Mouse (Mus musculus) midbrain, embryonic 12.5 days (tissue): ENCODE measurements around the gene D430041D05Rik. TPM values are rescaled to one million over a fixed set of nuclear protein-coding genes. Genes with fewer than 3 reads are reported as not detected.
"Not testable (repeated sequence)": the region's sequence is repeated elsewhere in the genome, so short reads cannot be mapped to it uniquely, and the experiment has no call there.

Source experiments
- ATAC-seq: fragments of 200-750 bp; cut with Nextera tagmentation; 2 replicates; pipeline ENCODE4 v1.8.0; 2017; ENCODE audit warnings: low read depth, moderate TSS enrichment, moderate library complexity; ENCODE audit not compliant: low FRiP score
- H3K27ac ChIP-seq: fragments of 300-500 bp; sonication (generic); replicated peaks from 2 replicates; pipeline ENCODE4 v1.5.1; 2016; ENCODE audit warnings: mild to moderate bottlenecking
- H3K27me3 ChIP-seq: fragments of 300-500 bp; sonication (generic); 2 replicates; pipeline ENCODE4 v1.6.1; 2016; ENCODE audit warnings: mild to moderate bottlenecking
- H3K36me3 ChIP-seq: fragments of 300-500 bp; sonication (generic); 2 replicates; pipeline ENCODE4 v1.6.1; 2016
- H3K4me1 ChIP-seq: fragments of 300-500 bp; sonication (generic); 2 replicates; pipeline ENCODE4 v1.6.1; 2016
- H3K4me2 ChIP-seq: fragments of 300-500 bp; sonication (generic); replicated peaks from 2 replicates; pipeline ENCODE4 v1.6.1; 2016; ENCODE audit warnings: mild to moderate bottlenecking, moderate library complexity
- H3K4me3 ChIP-seq: fragments of 300-500 bp; sonication (generic); 2 replicates; pipeline ENCODE4 v1.5.1; 2016; ENCODE audit warnings: mild to moderate bottlenecking
- H3K9ac ChIP-seq: fragments of 300-500 bp; sonication (generic); replicated peaks from 2 replicates; pipeline ENCODE4 v1.6.1; 2016; ENCODE audit warnings: mild to moderate bottlenecking, moderate library complexity
- H3K9me3 ChIP-seq: fragments of 300-500 bp; sonication (generic); 2 replicates; pipeline ENCODE4 v1.6.1; 2016; ENCODE audit warnings: mild to moderate bottlenecking
- WGBS: fragments of 180-500 bp; shearing (Covaris S2); methylation state at CpG from one replicate; pipeline ENCODE4 v1.1.7; 2016; 5-methylcytosine and 5-hydroxymethylcytosine counted together
- polyA plus RNA-seq: library from polyadenylated mRNA; unstranded; fragments of >200 nt; fragmentation: Nextera tagmentation; extraction: Ambion mirVana; gene quantifications from 2 replicates; pipeline ENCODE4 v1.2.1, GENCODE M21; 2016

Gene D430041D05Rik
- polyA plus RNA-seq, 1 experiment from 2014 or later = 3.2 TPM

GRCm38 (mm10) chr2:104120312-104120711 is 290.5 kb downstream of the D430041D05Rik start:
- Histone ChIP-seq H3K9me3 (no peaks in the 10 kb centered on the region), H3K4me1 (peaks cover 7% of the 10 kb centered on the region), H3K36me3 (no peaks in the 10 kb centered on the region), H3K4me2 (no peak overlapping the region), H3K9ac (no peak overlapping the region), H3K4me3 (no peak overlapping the region), H3K27ac (no peak overlapping the region), H3K27me3 (peaks cover 20% of the 10 kb centered on the region)
- ATAC-seq = no peak
- 55% methylated on average over 6 of the region's 6 CpGs for WGBS

GRCm38 (mm10) chr2:104119097-104119496 is 291.7 kb downstream of the D430041D05Rik start:
- no peak overlapping the region for H3K27ac ChIP-seq
- peaks cover 12% of the 10 kb centered on the region; the same call in 1 of the 2 replicates for H3K27me3 ChIP-seq
- 81% methylated on average over 1 of the region's 1 CpGs for WGBS
- H3K4me1 ChIP-seq = peaks cover 7% of the 10 kb centered on the region
- H3K9ac ChIP-seq = no peak overlapping the region
- ATAC-seq = no peak
- no peaks in the 10 kb centered on the region for H3K9me3 ChIP-seq
- H3K4me2 ChIP-seq = no peak overlapping the region
- H3K4me3 ChIP-seq = no peak overlapping the region
- no peaks in the 10 kb centered on the region for H3K36me3 ChIP-seq

- H3K27ac ChIP-seq, H3K4me2 ChIP-seq, H3K9ac ChIP-seq, H3K4me1 ChIP-seq, H3K9me3 ChIP-seq, ATAC-seq, H3K27me3 ChIP-seq, H3K36me3 ChIP-seq, H3K4me3 ChIP-seq: not testable (repeated sequence)
Measured at GRCm38 (mm10) chr2:104117173-104117572, 293.6 kb downstream of the D430041D05Rik start.

DNA sequence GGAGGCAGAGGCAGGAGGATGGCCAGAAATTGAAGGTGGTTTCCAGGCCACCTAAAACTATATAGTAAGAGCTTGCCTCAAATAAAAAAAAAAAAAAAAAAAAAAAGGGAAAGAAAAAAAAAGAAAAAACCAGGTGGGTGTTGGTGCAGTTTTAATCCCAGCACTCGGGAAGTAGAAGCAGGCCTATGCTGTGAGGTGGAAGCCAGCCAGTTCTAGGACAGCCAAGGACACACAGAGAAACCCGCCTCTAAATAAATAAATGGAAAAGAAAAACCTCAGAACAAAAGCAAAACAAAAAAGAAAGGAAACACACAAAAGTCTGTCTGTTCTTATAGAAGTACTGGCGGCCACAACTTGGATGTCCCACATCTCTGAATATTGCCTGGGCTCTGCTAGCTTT is 295.9 kb downstream of the D430041D05Rik start:
- Histone ChIP-seq H3K4me1 (no peaks in the 10 kb centered on the region), H3K27ac (no peak overlapping the region), H3K36me3 (no peaks in the 10 kb centered on the region), H3K4me2 (no peak overlapping the region), H3K27me3 (no peaks in the 10 kb centered on the region), H3K9me3 (no peaks in the 10 kb centered on the region), H3K9ac (no peak overlapping the region), H3K4me3 (no peak overlapping the region)
- 85% methylated on average over 3 of the region's 3 CpGs for WGBS
- no peak for ATAC-seq

DNA sequence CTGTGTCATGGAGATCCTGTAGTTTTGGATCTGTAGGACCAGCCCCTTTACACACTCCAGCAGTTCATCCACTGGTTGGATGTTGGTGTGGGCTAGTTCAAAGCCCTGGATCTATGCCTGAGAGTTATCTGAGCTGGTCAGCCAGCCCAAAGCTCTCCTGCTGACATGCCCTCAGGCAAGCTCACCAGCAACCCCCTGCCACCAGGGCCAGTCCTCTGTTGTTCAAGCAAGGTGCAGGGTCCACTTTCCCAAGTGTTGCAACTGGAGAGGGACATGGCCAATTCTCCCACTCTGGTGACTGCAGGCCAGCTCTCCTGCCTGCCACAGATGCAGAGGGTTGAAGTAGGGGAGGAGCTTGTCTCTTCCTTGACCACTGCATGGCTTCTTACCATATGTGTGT is 297.2 kb downstream of the D430041D05Rik start:
- not testable (repeated sequence) for H3K36me3 ChIP-seq, H3K9ac ChIP-seq

DNA sequence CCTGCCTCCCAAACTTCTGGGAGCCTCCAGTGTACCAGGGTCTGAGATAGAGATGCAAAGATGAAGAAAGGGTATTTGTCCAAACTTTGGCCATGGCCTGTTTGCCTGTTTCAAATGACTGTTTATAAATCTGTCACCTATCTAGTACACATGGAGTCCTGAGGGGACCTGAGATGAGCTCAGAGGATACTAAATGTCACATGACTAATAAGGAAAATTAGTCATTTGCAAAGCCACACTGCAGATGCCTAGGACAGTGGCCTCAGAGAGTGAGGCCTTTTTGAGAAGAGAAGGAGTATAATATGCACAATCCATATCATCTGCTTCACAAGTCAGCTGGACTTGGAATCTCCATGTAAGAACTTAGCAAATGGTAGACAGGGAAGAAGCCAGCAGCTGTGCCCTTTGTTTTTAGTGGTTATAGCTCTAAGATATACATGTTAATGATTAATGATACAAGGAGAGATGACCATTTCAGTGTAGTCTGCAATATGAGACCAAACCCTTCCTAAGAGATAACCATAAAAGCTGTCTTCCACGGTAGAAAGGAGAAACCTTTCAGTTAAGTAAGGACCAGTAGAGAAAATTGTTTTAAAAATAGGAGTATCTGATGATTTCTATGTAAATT is 299.5 kb downstream of the D430041D05Rik start:
- not testable (repeated sequence) for H3K9ac ChIP-seq, H3K4me1 ChIP-seq, H3K4me2 ChIP-seq, ATAC-seq, H3K27ac ChIP-seq, H3K27me3 ChIP-seq, H3K4me3 ChIP-seq, H3K36me3 ChIP-seq, H3K9me3 ChIP-seq
- WGBS = no CpG with 5 or more reads among the region's 1 CpGs

More for the DNA sequence above, 297.2 kb downstream of the D430041D05Rik start:
- not testable (repeated sequence) for H3K4me3 ChIP-seq, H3K9me3 ChIP-seq, H3K27me3 ChIP-seq, H3K4me1 ChIP-seq, H3K4me2 ChIP-seq, ATAC-seq, H3K27ac ChIP-seq

DNA sequence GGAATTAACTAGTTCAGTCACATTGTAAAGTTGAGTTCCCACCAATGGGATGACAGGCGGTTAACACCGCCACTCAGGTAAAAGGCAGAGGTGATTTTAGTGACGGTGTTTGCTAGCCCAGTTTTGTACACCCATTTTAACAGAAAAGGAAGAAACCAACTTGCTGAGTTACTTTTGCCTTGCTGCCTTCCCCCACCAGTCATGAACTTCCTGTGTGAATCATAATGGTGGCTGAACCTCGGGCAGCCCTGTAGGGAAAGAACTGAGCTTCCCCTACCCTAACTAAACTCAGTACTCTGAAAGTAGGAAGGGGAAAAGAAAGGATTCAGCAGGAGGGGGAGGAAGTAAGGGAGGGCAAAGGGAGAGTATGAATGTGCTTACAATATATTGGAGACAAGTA is 300.8 kb downstream of the D430041D05Rik start:
- ATAC-seq = no peak
- Histone ChIP-seq H3K27me3 (no peaks in the 10 kb centered on the region), H3K36me3 (no peaks in the 10 kb centered on the region), H3K9me3 (no peaks in the 10 kb centered on the region), H3K27ac (no peak overlapping the region), H3K4me2 (no peak overlapping the region), H3K4me1 (no peaks in the 10 kb centered on the region), H3K9ac (no peak overlapping the region), H3K4me3 (no peak overlapping the region)
- WGBS = 90% methylated on average over 4 of the region's 4 CpGs

DNA sequence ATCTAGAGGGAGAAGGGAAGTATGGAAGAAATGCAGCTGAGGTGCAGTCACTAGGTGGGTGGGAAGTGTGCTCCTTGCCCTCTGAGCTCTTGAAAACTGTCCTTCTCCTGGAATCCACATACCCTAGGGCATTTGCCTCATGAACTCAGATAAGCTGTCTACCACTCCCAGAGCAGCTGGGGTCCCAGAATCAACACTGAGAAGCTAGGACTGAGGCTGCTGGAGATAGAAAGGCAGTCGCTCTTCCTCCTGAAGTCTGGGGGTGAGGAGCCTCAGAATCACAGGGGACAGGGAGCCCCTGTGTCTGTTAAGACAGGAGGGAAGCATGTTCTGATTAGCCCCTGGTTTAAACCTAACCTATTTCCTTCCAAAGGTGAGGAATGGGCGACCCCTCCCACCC is 301.3 kb downstream of the D430041D05Rik start:
- no peak for ATAC-seq
- no peaks in the 10 kb centered on the region for H3K36me3 ChIP-seq
- no peak overlapping the region for H3K4me3 ChIP-seq
- H3K9me3 ChIP-seq = no peaks in the 10 kb centered on the region
- no peak overlapping the region for H3K9ac ChIP-seq
- no peaks in the 10 kb centered on the region for H3K27me3 ChIP-seq
- H3K27ac ChIP-seq = no peak overlapping the region
- no peak overlapping the region for H3K4me2 ChIP-seq
- 80% methylated on average over 2 of the region's 2 CpGs for WGBS
- H3K4me1 ChIP-seq = no peaks in the 10 kb centered on the region

GRCm38 (mm10) chr2:104109021-104109420 is 301.8 kb downstream of the D430041D05Rik start:
- not testable (repeated sequence) for H3K4me3 ChIP-seq, H3K27ac ChIP-seq, H3K36me3 ChIP-seq, H3K9ac ChIP-seq, H3K27me3 ChIP-seq, ATAC-seq, H3K4me1 ChIP-seq, H3K4me2 ChIP-seq, H3K9me3 ChIP-seq
- 95% methylated on average over 2 of the region's 2 CpGs for WGBS

DNA sequence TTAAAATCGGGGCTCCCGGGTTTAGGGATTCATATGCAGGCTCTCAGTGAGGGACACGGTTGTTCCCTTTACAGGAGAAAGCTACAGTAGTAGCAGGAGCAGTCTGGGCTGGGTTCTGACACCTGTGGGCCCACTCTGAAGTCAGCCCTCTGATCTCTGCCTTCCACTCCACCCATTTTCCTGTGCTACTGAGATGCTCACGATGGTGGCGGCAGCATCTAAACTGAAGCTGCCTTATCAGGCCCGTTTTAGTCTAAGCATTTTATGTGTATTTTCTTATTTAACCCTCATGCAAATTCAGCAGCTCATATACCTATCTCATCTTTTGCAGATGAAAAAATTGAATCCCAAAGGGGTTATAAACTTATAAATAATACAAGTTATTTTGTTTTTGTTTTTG is 306.0 kb downstream of the D430041D05Rik start:
- Histone ChIP-seq H3K4me3 (no peak overlapping the region), H3K9ac (no peak overlapping the region), H3K4me2 (no peak overlapping the region), H3K9me3 (no peaks in the 10 kb centered on the region), H3K4me1 (no peaks in the 10 kb centered on the region), H3K27me3 (no peaks in the 10 kb centered on the region), H3K36me3 (no peaks in the 10 kb centered on the region), H3K27ac (no peak overlapping the region)
- ATAC-seq = no peak
- WGBS = 89% methylated on average over 6 of the region's 6 CpGs

DNA sequence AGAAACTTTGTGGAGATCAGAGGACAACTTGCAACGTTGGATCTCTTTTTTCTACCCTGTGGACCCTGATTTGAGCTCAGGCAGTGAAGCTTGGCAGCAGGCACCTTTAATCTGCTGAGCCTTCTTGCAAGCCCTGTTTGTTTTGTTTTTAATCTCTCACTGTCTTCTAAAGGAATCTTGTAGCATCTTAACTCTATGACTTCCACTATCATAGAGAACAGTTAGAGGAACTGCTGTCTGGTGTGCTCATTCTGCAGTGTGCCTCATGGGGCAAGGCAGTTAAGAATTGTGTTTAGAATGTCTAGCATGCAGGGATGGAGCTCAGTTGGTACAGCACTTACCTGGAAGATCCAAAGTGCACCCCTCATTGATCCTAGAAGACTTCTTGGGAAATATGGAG is 310.9 kb downstream of the D430041D05Rik start:
- Histone ChIP-seq H3K9me3 (no peaks in the 10 kb centered on the region), H3K9ac (no peak overlapping the region), H3K36me3 (no peaks in the 10 kb centered on the region), H3K4me1 (peaks cover 11% of the 10 kb centered on the region), H3K4me2 (no peak overlapping the region), H3K27me3 (no peaks in the 10 kb centered on the region), H3K4me3 (no peak overlapping the region), H3K27ac (no peak overlapping the region)
- WGBS = 26% methylated on average over 1 of the region's 1 CpGs
- no peak for ATAC-seq

DNA sequence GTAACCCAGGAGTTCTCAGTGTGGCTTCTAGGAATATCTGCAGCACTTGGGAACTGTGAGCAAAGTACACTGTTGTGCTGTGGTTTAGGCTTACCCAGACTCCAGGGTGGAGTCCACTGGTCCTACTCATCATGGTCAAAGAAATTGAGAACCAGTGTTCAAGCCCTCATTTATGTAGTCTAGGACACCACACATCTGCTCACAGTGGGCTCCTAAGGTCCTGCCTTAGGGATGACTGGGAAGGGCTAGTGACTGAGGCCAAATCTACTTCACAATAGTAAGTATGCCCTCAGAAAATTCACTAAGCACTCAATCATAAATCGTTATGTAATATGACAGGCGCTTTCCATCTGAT is 311.6 kb downstream of the D430041D05Rik start:
- H3K27ac ChIP-seq = no peak overlapping the region

GRCm38 (mm10) chr2:104098529-104099230 is 312.1 kb downstream of the D430041D05Rik start:
- no peak overlapping the region for H3K27ac ChIP-seq
- no peak for ATAC-seq
- H3K36me3 ChIP-seq = no peaks in the 10 kb centered on the region

More for the DNA sequence above, 311.6 kb downstream of the D430041D05Rik start:
- H3K36me3 ChIP-seq = no peaks in the 10 kb centered on the region
- H3K4me3 ChIP-seq = no peak overlapping the region
- H3K4me1 ChIP-seq = peaks cover 11% of the 10 kb centered on the region
- H3K4me2 ChIP-seq = no peak overlapping the region
- ATAC-seq = no peak
- H3K9me3 ChIP-seq = no peaks in the 10 kb centered on the region
- H3K27me3 ChIP-seq = no peaks in the 10 kb centered on the region
- WGBS = 90% methylated on average over 2 of the region's 2 CpGs
- no peak overlapping the region for H3K9ac ChIP-seq

More at GRCm38 (mm10) chr2:104098529-104099230, 312.1 kb downstream of the D430041D05Rik start:
- H3K27me3 ChIP-seq = no peaks in the 10 kb centered on the region
- H3K9ac ChIP-seq = no peak overlapping the region
- no peak overlapping the region for H3K4me2 ChIP-seq
- H3K4me3 ChIP-seq = no peak overlapping the region
- H3K4me1 ChIP-seq = peaks cover 11% of the 10 kb centered on the region
- 50% methylated on average over 3 of the region's 3 CpGs for WGBS
- H3K9me3 ChIP-seq = no peaks in the 10 kb centered on the region
